Mouse (Mus musculus) heart, adult 10 weeks (tissue): Measurements from ENCODE around the gene Lypd9. TPM values are rescaled to one million over a fixed set of nuclear protein-coding genes. Genes with fewer than 3 reads are reported as not detected.

Source experiments
- polyA plus RNA-seq: library from polyadenylated mRNA; stranded (reverse); fragments of 350-450 nt; fragmentation: Illumina TruSeq; extraction: RNeasy Lipid Tissue Mini Kit (QIAGEN cat#74804); gene quantifications from one replicate; pipeline ENCODE4 v1.2.3, GENCODE M21; 2014; ENCODE audit warnings: low read depth, low replicate concordance

The Lypd9 gene
- not detected for polyA plus RNA-seq

GRCm38 (mm10) chr11:58452759-58453158 lies at the start of gene Lypd9:
Lypd9 (minus strand) TSS chr11:58452923.

GRCm38 (mm10) chr11:58502472-58502871 lies 49.7 kb upstream of the Lypd9 start, which contains the start of gene Olfr331:
Olfr331 (minus strand) TSS chr11:58502572.

GRCm38 (mm10) chr11:58492455-58492854 lies 39.7 kb upstream of the Lypd9 start, which contains the start of gene Olfr332:
Olfr332 (minus strand) TSS chr11:58492555.

GRCm38 (mm10) chr11:58462170-58462569 lies 9.4 kb upstream of the Lypd9 start, which contains the start of gene Olfr30:
Olfr30 (minus strand) TSS chr11:58462270.

GRCm38 (mm10) chr11:58432259-58432658 lies 20.5 kb downstream of the Lypd9 start, which contains the start of gene Gm12253:
Gm12253 (plus strand) TSS chr11:58432559.

GRCm38 (mm10) chr11:58420815-58421214 lies 31.9 kb downstream of the Lypd9 start, which contains the start of gene 1810065E05Rik:
1810065E05Rik (plus strand) TSS chr11:58421111.

Other genes with a start within 250 kb of the Lypd9 start
- gene 4930438A08Rik, start 178.1 kb downstream of the Lypd9 start, polyA plus RNA-seq, result not detected
- gene Zfp692, start 145.9 kb downstream of the Lypd9 start, polyA plus RNA-seq, result 8.9 TPM
- 47.2 TPM for gene Zfp672, start 122.6 kb downstream of the Lypd9 start, polyA plus RNA-seq
- gene Sh3bp5l, start 122.2 kb downstream of the Lypd9 start, polyA plus RNA-seq, result 29.4 TPM
- gene Lypd8, start 73.9 kb downstream of the Lypd9 start, polyA plus RNA-seq, result not detected
- not detected for gene 1810065E05Rik, start 31.8 kb downstream of the Lypd9 start, polyA plus RNA-seq
- not detected for gene Gm12253, start 20.4 kb downstream of the Lypd9 start, polyA plus RNA-seq
- gene Olfr30, start 9.3 kb upstream of the Lypd9 start, polyA plus RNA-seq, result not detected
- not detected for gene Olfr332, start 39.6 kb upstream of the Lypd9 start, polyA plus RNA-seq
- gene Olfr331, start 49.6 kb upstream of the Lypd9 start, polyA plus RNA-seq, result not detected
- gene Olfr330, start 81.9 kb upstream of the Lypd9 start, polyA plus RNA-seq, result not detected
- gene Olfr329-ps, start 93.5 kb upstream of the Lypd9 start, polyA plus RNA-seq, result not detected
- not detected for gene Olfr328, start 102.7 kb upstream of the Lypd9 start, polyA plus RNA-seq
- gene Olfr224, start 117.6 kb upstream of the Lypd9 start, polyA plus RNA-seq, result not detected
- not detected for gene Olfr325, start 124.8 kb upstream of the Lypd9 start, polyA plus RNA-seq
- gene Olfr324, start 142.2 kb upstream of the Lypd9 start, polyA plus RNA-seq, result not detected
- 21.0 TPM for gene 2210407C18Rik, start 163.2 kb upstream of the Lypd9 start, polyA plus RNA-seq
- gene Olfr323, start 177.6 kb upstream of the Lypd9 start, polyA plus RNA-seq, result not detected
- not detected for gene Trim58, start 187.5 kb upstream of the Lypd9 start, polyA plus RNA-seq
- gene Olfr322, start 205.9 kb upstream of the Lypd9 start, polyA plus RNA-seq, result not detected
- gene Olfr320, start 228.2 kb upstream of the Lypd9 start, polyA plus RNA-seq, result not detected
- not detected for gene Olfr319, start 246.2 kb upstream of the Lypd9 start, polyA plus RNA-seq